Mouse (Mus musculus) heart, adult 2 months (tissue): ENCODE measurements around the gene Jsrp1.

ENCODE experiments used
- CTCF ChIP-seq: fragments of 200-600 bp; IDR thresholded peaks from 2 replicates; pipeline ENCODE4 v1.8.1; 2022; ENCODE audit warnings: antibody characterized with exemption, mild to moderate bottlenecking, moderate library complexity
- POLR2A ChIP-seq: fragments of 200-500 bp; IDR thresholded peaks from 2 replicates; pipeline ENCODE4 v1.6.1; 2011; ENCODE audit warnings: mild to moderate bottlenecking, low read depth, low read length, control low read depth; ENCODE audit not compliant: insufficient read depth

DNA sequence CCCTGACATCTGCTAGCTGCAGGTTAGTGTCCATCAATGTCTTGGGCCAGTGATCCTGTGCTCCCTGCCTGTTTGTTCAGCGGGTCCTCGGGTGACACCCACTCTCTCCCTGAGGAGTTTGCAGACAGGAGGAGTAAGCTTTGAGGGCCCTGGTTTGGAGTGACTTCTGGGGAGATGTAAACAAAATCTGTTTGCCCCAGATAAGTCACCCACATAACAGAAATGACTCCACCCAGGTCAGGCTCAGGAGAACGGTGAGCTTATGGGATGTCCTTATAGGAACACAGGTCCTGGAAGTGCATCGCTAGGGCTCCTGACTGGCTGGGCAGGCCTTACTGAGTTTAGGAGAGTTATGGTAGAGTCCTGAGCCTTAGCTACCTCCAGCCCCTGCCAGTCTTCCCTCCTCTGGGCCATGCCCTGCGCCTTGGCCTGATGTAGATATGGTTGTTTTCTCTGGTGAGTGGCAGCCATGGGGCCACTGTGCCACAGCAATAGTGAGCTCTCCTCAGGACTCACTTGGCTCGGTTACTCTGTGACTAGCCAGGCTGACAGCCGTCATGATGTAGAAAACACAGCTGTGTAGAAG is 45.1 kb upstream of the Jsrp1 start:
- no peak for TF ChIP-seq CTCF
- TF ChIP-seq POLR2A = no peak
